Mouse (Mus musculus) lung, embryonic 15.5 days (tissue): ENCODE data around the gene Nhsl1. TPM values are rescaled to one million over a fixed set of nuclear protein-coding genes. Genes with fewer than 3 reads are reported as not detected.
A peak's percentile ranks its signal among the peaks of the same experiment; 100 is the strongest.
"Not testable (repeated sequence)": the region's sequence is repeated elsewhere in the genome, so short reads cannot be mapped to it uniquely, and the experiment has no call there.

Experiments used
- ATAC-seq: fragments of 200-750 bp; cut with Nextera tagmentation; 2 replicates; pipeline ENCODE4 v1.8.0; 2017; ENCODE audit warnings: moderate number of reproducible peaks, borderline replicate concordance; ENCODE audit not compliant: low FRiP score, low TSS enrichment; ENCODE audit errors: extremely low read depth
- H3K27ac ChIP-seq: fragments of 300-500 bp; sonication (generic); 2 replicates; pipeline ENCODE4 v1.5.1; 2015; ENCODE audit warnings: moderate library complexity, mild to moderate bottlenecking, inconsistent platforms
- H3K27me3 ChIP-seq: fragments of 300-500 bp; sonication (generic); 2 replicates; pipeline ENCODE4 v1.6.1; 2015; ENCODE audit warnings: inconsistent platforms
- H3K36me3 ChIP-seq: fragments of 300-500 bp; sonication (generic); 2 replicates; pipeline ENCODE4 v1.6.1; 2015; ENCODE audit warnings: inconsistent platforms
- H3K4me1 ChIP-seq: fragments of 300-500 bp; sonication (generic); 2 replicates; pipeline ENCODE4 v1.6.1; 2015; ENCODE audit warnings: inconsistent platforms
- H3K4me2 ChIP-seq: fragments of 300-500 bp; sonication (generic); 2 replicates; pipeline ENCODE4 v1.6.1; 2015; ENCODE audit warnings: inconsistent platforms, mild to moderate bottlenecking, moderate library complexity
- H3K4me3 ChIP-seq: fragments of 300-500 bp; sonication (generic); 2 replicates; pipeline ENCODE4 v1.5.1; 2015; ENCODE audit warnings: mild to moderate bottlenecking, inconsistent platforms
- H3K9ac ChIP-seq: fragments of 300-500 bp; sonication (generic); 2 replicates; pipeline ENCODE4 v1.6.1; 2015; ENCODE audit warnings: inconsistent platforms
- H3K9me3 ChIP-seq: fragments of 300-500 bp; sonication (generic); 2 replicates; pipeline ENCODE4 v1.6.1; 2016; ENCODE audit warnings: inconsistent platforms
- WGBS: fragments of 180-500 bp; shearing (Covaris S2); methylation state at CpG from one replicate; pipeline ENCODE4 v1.1.7; 2015; 5-methylcytosine and 5-hydroxymethylcytosine counted together
- polyA plus RNA-seq: library from polyadenylated mRNA; unstranded; fragments of >200 nt; fragmentation: Nextera tagmentation; extraction: Ambion mirVana; gene quantifications from 2 replicates; pipeline ENCODE4 v1.2.1, GENCODE M21; 2015

Nhsl1 gene
- polyA plus RNA-seq, 1 experiment from 2014 or later = 4.4 TPM

GRCm38 (mm10) chr10:18427866-18428265, 109.1 kb downstream of the Nhsl1 start:
- Histone ChIP-seq H3K27me3 (no peaks in the 10 kb centered on the region), H3K4me3 (no peak overlapping the region), H3K9ac (no peak overlapping the region), H3K9me3 (no peaks in the 10 kb centered on the region; the same call in 1 of the 2 replicates), H3K36me3 (no peaks in the 10 kb centered on the region), H3K4me2 (no peak overlapping the region), H3K27ac (no peak overlapping the region), H3K4me1 (peaks cover 8% of the 10 kb centered on the region)
- WGBS = 88% methylated on average over 9 of the region's 9 CpGs
- ATAC-seq = no peak

GRCm38 (mm10) chr10:18429533-18429932, 110.7 kb downstream of the Nhsl1 start:
- Histone ChIP-seq H3K4me2 (no peak overlapping the region), H3K27ac (peak overlapping the region; percentile 55; the same call in 1 of the 2 replicates), H3K4me3 (no peak overlapping the region), H3K36me3 (no peaks in the 10 kb centered on the region), H3K4me1 (peaks cover 8% of the 10 kb centered on the region), H3K27me3 (no peaks in the 10 kb centered on the region), H3K9me3 (no peaks in the 10 kb centered on the region; the same call in 1 of the 2 replicates), H3K9ac (no peak overlapping the region)
- ATAC-seq = no peak
- WGBS = 90% methylated on average over 3 of the region's 3 CpGs

- Histone ChIP-seq H3K4me2 (no peak overlapping the region), H3K9ac (no peak overlapping the region), H3K27me3 (no peaks in the 10 kb centered on the region), H3K27ac (peak overlapping the region; percentile 55), H3K9me3 (no peaks in the 10 kb centered on the region; the same call in 1 of the 2 replicates), H3K4me1 (peaks cover 9% of the 10 kb centered on the region), H3K36me3 (no peaks in the 10 kb centered on the region), H3K4me3 (no peak overlapping the region)
- peak; percentile 51 for ATAC-seq
- 64% methylated on average over 8 of the region's 8 CpGs for whole genome bisulfite sequencing
Measured at GRCm38 (mm10) chr10:18430141-18430540, 111.4 kb downstream of the Nhsl1 start.

GRCm38 (mm10) chr10:18430973-18431372, 112.2 kb downstream of the Nhsl1 start:
- peaks cover 17% of the 10 kb centered on the region for H3K4me1 ChIP-seq
- peak overlapping the region; percentile 62 for H3K4me2 ChIP-seq
- no peaks in the 10 kb centered on the region for H3K27me3 ChIP-seq
- ATAC-seq = peak; percentile 88
- 12% methylated on average over 18 of the region's 18 CpGs for WGBS
- no peaks in the 10 kb centered on the region; the same call in 1 of the 2 replicates for H3K9me3 ChIP-seq
- peak overlapping the region; percentile 37 for H3K4me3 ChIP-seq
- H3K36me3 ChIP-seq = no peaks in the 10 kb centered on the region
- H3K9ac ChIP-seq = peak overlapping the region; percentile 42; the same call in 1 of the 2 replicates
- peak overlapping the region; percentile 55 for H3K27ac ChIP-seq

- H3K4me2 ChIP-seq = peak overlapping the region; percentile 62
- H3K4me3 ChIP-seq = 0 out of 2 replicates have a peak overlapping the region, but pooled peaks have one; percentile 37
- no peaks in the 10 kb centered on the region for H3K27me3 ChIP-seq
- WGBS = 62% methylated on average over 3 of the region's 3 CpGs
- H3K4me1 ChIP-seq = peaks cover 23% of the 10 kb centered on the region
- no peak for ATAC-seq
- H3K27ac ChIP-seq = peak overlapping the region; percentile 55; the same call in 1 of the 2 replicates
- H3K9me3 ChIP-seq = no peaks in the 10 kb centered on the region; the same call in 1 of the 2 replicates
- no peaks in the 10 kb centered on the region for H3K36me3 ChIP-seq
- no peak overlapping the region for H3K9ac ChIP-seq
Measured at GRCm38 (mm10) chr10:18431546-18431945, 112.8 kb downstream of the Nhsl1 start.

GRCm38 (mm10) chr10:18435454-18435853, 116.7 kb downstream of the Nhsl1 start:
- H3K4me1 ChIP-seq = peaks cover 30% of the 10 kb centered on the region
- no peaks in the 10 kb centered on the region for H3K27me3 ChIP-seq
- 47% methylated on average over 6 of the region's 6 CpGs for WGBS
- H3K9me3 ChIP-seq = no peaks in the 10 kb centered on the region
- no peak overlapping the region for H3K9ac ChIP-seq
- H3K36me3 ChIP-seq = no peaks in the 10 kb centered on the region
- ATAC-seq = no peak
- 0 out of 2 replicates have a peak overlapping the region, but pooled peaks have one; percentile 53 for H3K27ac ChIP-seq
- 0 out of 2 replicates have a peak overlapping the region, but pooled peaks have one; percentile 6 for H3K4me2 ChIP-seq
- no peak overlapping the region for H3K4me3 ChIP-seq

GRCm38 (mm10) chr10:18435938-18436337, 117.2 kb downstream of the Nhsl1 start:
- no peaks in the 10 kb centered on the region for H3K9me3 ChIP-seq
- no peaks in the 10 kb centered on the region for H3K27me3 ChIP-seq
- WGBS = 29% methylated on average over 7 of the region's 7 CpGs
- no peak overlapping the region for H3K9ac ChIP-seq
- H3K27ac ChIP-seq = peak overlapping the region; percentile 53
- H3K4me3 ChIP-seq = no peak overlapping the region
- peaks cover 26% of the 10 kb centered on the region for H3K4me1 ChIP-seq
- no peak for ATAC-seq
- H3K36me3 ChIP-seq = no peaks in the 10 kb centered on the region
- 0 out of 2 replicates have a peak overlapping the region, but pooled peaks have one; percentile 6 for H3K4me2 ChIP-seq

GRCm38 (mm10) chr10:18437584-18437983, 118.8 kb downstream of the Nhsl1 start:
- whole genome bisulfite sequencing = 62% methylated on average over 2 of the region's 2 CpGs
- no peaks in the 10 kb centered on the region for H3K9me3 ChIP-seq
- no peak overlapping the region for H3K9ac ChIP-seq
- H3K27me3 ChIP-seq = no peaks in the 10 kb centered on the region
- no peak overlapping the region for H3K4me2 ChIP-seq
- H3K4me1 ChIP-seq = peaks cover 22% of the 10 kb centered on the region
- H3K27ac ChIP-seq = no peak overlapping the region
- no peak for ATAC-seq
- no peak overlapping the region for H3K4me3 ChIP-seq
- no peaks in the 10 kb centered on the region for H3K36me3 ChIP-seq

GRCm38 (mm10) chr10:18445603-18446358, 127.0 kb downstream of the Nhsl1 start:
- Histone ChIP-seq H3K9ac (no peak overlapping the region), H3K27ac (no peak overlapping the region)
- 45% methylated on average over 6 of the region's 6 CpGs for WGBS

GRCm38 (mm10) chr10:18446359-18446820, 127.6 kb downstream of the Nhsl1 start:
- Histone ChIP-seq H3K36me3 (no peaks in the 10 kb centered on the region), H3K4me1 (peaks cover 11% of the 10 kb centered on the region), H3K27me3 (no peaks in the 10 kb centered on the region), H3K4me3 (no peak overlapping the region), H3K9ac (no peak overlapping the region), H3K9me3 (no peaks in the 10 kb centered on the region), H3K27ac (no peak overlapping the region), H3K4me2 (no peak overlapping the region)
- 14% methylated on average over 5 of the region's 7 CpGs for WGBS
- ATAC-seq = no peak

More at GRCm38 (mm10) chr10:18445603-18446358, 127.0 kb downstream of the Nhsl1 start:
- H3K4me1 ChIP-seq = peaks cover 11% of the 10 kb centered on the region
- no peak overlapping the region for H3K4me3 ChIP-seq
- H3K27me3 ChIP-seq = no peaks in the 10 kb centered on the region
- H3K36me3 ChIP-seq = no peaks in the 10 kb centered on the region
- no peaks in the 10 kb centered on the region for H3K9me3 ChIP-seq
- ATAC-seq = no peak
- H3K4me2 ChIP-seq = no peak overlapping the region

- no peak overlapping the region for H3K9ac ChIP-seq
- 24% methylated on average over 4 of the region's 4 CpGs for WGBS
- H3K27ac ChIP-seq = no peak overlapping the region
Measured at GRCm38 (mm10) chr10:18447299-18447698, 128.5 kb downstream of the Nhsl1 start.

GRCm38 (mm10) chr10:18448896-18449295, 130.1 kb downstream of the Nhsl1 start:
- H3K27me3 ChIP-seq, H3K4me2 ChIP-seq, H3K27ac ChIP-seq, H3K9ac ChIP-seq, H3K4me3 ChIP-seq, ATAC-seq, H3K36me3 ChIP-seq, H3K9me3 ChIP-seq: not testable (repeated sequence)
- WGBS = 76% methylated on average over 7 of the region's 7 CpGs
- peaks cover 17% of the 10 kb centered on the region for H3K4me1 ChIP-seq

More at GRCm38 (mm10) chr10:18447299-18447698, 128.5 kb downstream of the Nhsl1 start:
- Histone ChIP-seq H3K4me3 (no peak overlapping the region), H3K27me3 (no peaks in the 10 kb centered on the region), H3K4me1 (peaks cover 11% of the 10 kb centered on the region), H3K4me2 (no peak overlapping the region), H3K36me3 (no peaks in the 10 kb centered on the region), H3K9me3 (no peaks in the 10 kb centered on the region)
- ATAC-seq = no peak
